Mouse (Mus musculus): ENCODE measurements around the gene Serpini1. TPM values are rescaled to one million over a fixed set of nuclear protein-coding genes. Genes with fewer than 3 reads are reported as not detected.
A peak's percentile ranks its signal among the peaks of the same experiment; 100 is the strongest.

Serpini1 gene
- total and polyA plus RNA-seq, 3 experiments: 1.1 to 2.5 (median 1.2) TPM

GRCm38 (mm10) chr3:75517631-75518250 is 39.6 kb upstream of the Serpini1 start:
- in situ Hi-C loops (cut with MboI; ENCODE audit: low pct_ligation_motif_present, low pct_unique_long_range_greater_than_20kb, low sequenced_read_pairs): loop anchor here (25.0 kb wide), 1 partner anchor 305 kb away; no protein-coding TSS in a partner anchor
- H3K79me2 ChIP-seq (replicated peaks; ENCODE audit: control insufficient read depth, extremely low read depth, insufficient read depth, poor library complexity, severe bottlenecking): no peaks in the 10 kb centered on the region
- H3K9me3 ChIP-seq (replicated peaks; ENCODE audit: low read length): no peaks in the 10 kb centered on the region
- peaks cover 9 to 42% of the 10 kb centered on the region in 2 experiments for H3K36me3 ChIP-seq (replicated peaks in 1 of 2; ENCODE audit: control insufficient read depth in 1 of 2, insufficient read depth in 1 of 2, low read length in 1 of 2)
- no peaks in the 10 kb centered on the region for H3K4me1 ChIP-seq (ENCODE audit: control insufficient read depth in 1 of 2, insufficient read depth in 2 of 2)
- dilution Hi-C loops (cut with MboI; ENCODE audit: extremely low pct_ligation_motif_present, extremely low pct_unique_long_range_greater_than_20kb, low sequenced_read_pairs): no loop called here
- H3K4me2 ChIP-seq (ENCODE audit: insufficient read depth, low read depth, poor library complexity, severe bottlenecking): no peak overlapping the region
- no peaks in the 10 kb centered on the region for H3K27me3 ChIP-seq (replicated peaks)
- no peak overlapping the region for H3K27ac ChIP-seq (ENCODE audit: insufficient read depth, low read depth)
- no peak overlapping the region for H3K4me3 ChIP-seq (replicated peaks in 1 of 3; ENCODE audit: low read depth in 2 of 3, low read length in 2 of 3, poor library complexity in 1 of 3)
- DNase-seq (ENCODE audit: extremely low read depth): peak; percentile 48
- no peak overlapping the region for H3K9ac ChIP-seq (ENCODE audit: insufficient read depth, low read depth)
- TF ChIP-seq TCF12 (IDR thresholded peaks at IDR 0.05; ENCODE audit: low read depth, low read length) (no peak), RAD21 (IDR thresholded peaks at IDR 0.05; ENCODE audit: low read depth, low read length) (peak; percentile 43), SMC3 (IDR thresholded peaks at IDR 0.05; ENCODE audit: low read depth, low read length) (peak; percentile 54), CTCF (conservative IDR thresholded peaks at IDR 0.05 in 1 of 2, IDR thresholded peaks at IDR 0.05 in 1 of 2; ENCODE audit: low read depth in 2 of 2, low read length in 2 of 2) (peak; percentile 47 to 66; a peak in 3 of 4 replicates)

GRCm38 (mm10) chr3:75521314-75521713 is 36.0 kb upstream of the Serpini1 start:
- Histone ChIP-seq H3K27me3 (replicated peaks) (no peaks in the 10 kb centered on the region), H3K9ac (ENCODE audit: insufficient read depth, low read depth) (no peak overlapping the region), H3K79me2 (replicated peaks; ENCODE audit: control insufficient read depth, extremely low read depth, insufficient read depth, poor library complexity, severe bottlenecking) (no peaks in the 10 kb centered on the region), H3K4me2 (ENCODE audit: insufficient read depth, low read depth, poor library complexity, severe bottlenecking) (no peak overlapping the region), H3K4me1 (ENCODE audit: control insufficient read depth in 1 of 2, insufficient read depth in 2 of 2) (peaks cover 0 to 10% of the 10 kb centered on the region in 2 experiments; a peak in 1 of 4 replicates), H3K9me3 (replicated peaks; ENCODE audit: low read length) (no peaks in the 10 kb centered on the region), H3K36me3 (replicated peaks in 1 of 2; ENCODE audit: control insufficient read depth in 1 of 2, insufficient read depth in 1 of 2, low read length in 1 of 2) (peaks cover 13 to 50% of the 10 kb centered on the region in 2 experiments), H3K4me3 (replicated peaks in 1 of 3; ENCODE audit: low read depth in 2 of 3, low read length in 2 of 3, poor library complexity in 1 of 3) (no peak overlapping the region), H3K27ac (ENCODE audit: insufficient read depth, low read depth) (no peak overlapping the region)
- no peak for DNase-seq (ENCODE audit: extremely low read depth)
- dilution Hi-C loops (cut with MboI; ENCODE audit: extremely low pct_ligation_motif_present, extremely low pct_unique_long_range_greater_than_20kb, low sequenced_read_pairs): no loop called here
- TF ChIP-seq POLR2AphosphoS2 (IDR thresholded peaks at IDR 0.05; ENCODE audit: low read depth, low read length) (no peak), UBTF (IDR thresholded peaks at IDR 0.05; ENCODE audit: low read depth, low read length) (no peak), ZC3H11A (IDR thresholded peaks at IDR 0.05; ENCODE audit: low read depth, low read length) (no peak), ZKSCAN1 (IDR thresholded peaks at IDR 0.05; ENCODE audit: borderline replicate concordance, low read depth, low read length) (no peak), NRF1 (IDR thresholded peaks at IDR 0.05; ENCODE audit: low read depth, low read length) (no peak), E2F4 (IDR thresholded peaks at IDR 0.05; ENCODE audit: insufficient replicate concordance, low read depth, low read length) (no peak), TCF12 (IDR thresholded peaks at IDR 0.05; ENCODE audit: low read depth, low read length) (no peak)
- in situ Hi-C loops (cut with MboI; ENCODE audit: low pct_ligation_motif_present, low pct_unique_long_range_greater_than_20kb, low sequenced_read_pairs): loop anchor here (25.0 kb wide), 1 partner anchor 309 kb away; no protein-coding TSS in a partner anchor

GRCm38 (mm10) chr3:75522527-75522926 is 34.8 kb upstream of the Serpini1 start:
- TF ChIP-seq SIN3A (IDR thresholded peaks at IDR 0.05; ENCODE audit: low read length) (no peak), TCF12 (IDR thresholded peaks at IDR 0.05; ENCODE audit: low read depth, low read length) (no peak), UBTF (IDR thresholded peaks at IDR 0.05; ENCODE audit: low read depth, low read length) (no peak), JUND (conservative IDR thresholded peaks at IDR 0.05; ENCODE audit: low read depth, low read length) (no peak), ZC3H11A (IDR thresholded peaks at IDR 0.05; ENCODE audit: low read depth, low read length) (no peak), MXI1 (IDR thresholded peaks at IDR 0.05; ENCODE audit: low read depth, low read length) (no peak), PAX5 (IDR thresholded peaks at IDR 0.05; ENCODE audit: low read length) (no peak), CHD1 (IDR thresholded peaks at IDR 0.05; ENCODE audit: low read depth, low read length) (no peak), POLR2A (IDR thresholded peaks at IDR 0.05; ENCODE audit: low read depth, low read length) (no peak), SMC3 (IDR thresholded peaks at IDR 0.05; ENCODE audit: low read depth, low read length) (no peak), USF1 (IDR thresholded peaks at IDR 0.05; ENCODE audit: low read depth, low read length) (no peak)
- Histone ChIP-seq H3K9me3 (replicated peaks; ENCODE audit: low read length) (no peaks in the 10 kb centered on the region), H3K9ac (ENCODE audit: insufficient read depth, low read depth) (no peak overlapping the region), H3K27me3 (replicated peaks) (no peaks in the 10 kb centered on the region), H3K4me2 (ENCODE audit: insufficient read depth, low read depth, poor library complexity, severe bottlenecking) (no peak overlapping the region), H3K36me3 (replicated peaks in 1 of 2; ENCODE audit: control insufficient read depth in 1 of 2, insufficient read depth in 1 of 2, low read length in 1 of 2) (peaks cover 20 to 60% of the 10 kb centered on the region in 2 experiments), H3K4me3 (replicated peaks in 1 of 3; ENCODE audit: low read depth in 2 of 3, low read length in 2 of 3, poor library complexity in 1 of 3) (no peak overlapping the region), H3K27ac (ENCODE audit: insufficient read depth, low read depth) (no peak overlapping the region), H3K4me1 (ENCODE audit: control insufficient read depth in 1 of 2, insufficient read depth in 2 of 2) (peaks cover 0 to 10% of the 10 kb centered on the region in 2 experiments; a peak in 1 of 4 replicates), H3K79me2 (replicated peaks; ENCODE audit: control insufficient read depth, extremely low read depth, insufficient read depth, poor library complexity, severe bottlenecking) (no peaks in the 10 kb centered on the region)
- in situ Hi-C loops (cut with MboI; ENCODE audit: low pct_ligation_motif_present, low pct_unique_long_range_greater_than_20kb, low sequenced_read_pairs): loop anchor here (25.0 kb wide), 1 partner anchor 310 kb away; no protein-coding TSS in a partner anchor
- no peak for DNase-seq (ENCODE audit: extremely low read depth)
- dilution Hi-C loops (cut with MboI; ENCODE audit: extremely low pct_ligation_motif_present, extremely low pct_unique_long_range_greater_than_20kb, low sequenced_read_pairs): no loop called here

All from CH12.LX (cell line).